Mouse (Mus musculus): ENCODE results near the gene Tcta. TPM values are rescaled to one million over a fixed set of nuclear protein-coding genes. Genes with fewer than 3 reads are reported as not detected.
A peak's percentile ranks its signal among the peaks of the same experiment; 100 is the strongest.

Gene Tcta
- polyA plus RNA-seq, 1 experiment from 2014 or later = 93.1 TPM

GRCm38 (mm10) chr9:108339886-108340257 is 33.9 kb upstream of the Tcta start:
- Histone ChIP-seq H3K4me3 (ENCODE audit: low read depth, low read length) (peak overlapping the region; percentile 62), H3K4me2 (replicated peaks; ENCODE audit: low read depth, low read length) (peak overlapping the region; percentile 75), H3K9me3 (ENCODE audit: low read length) (no peaks in the 10 kb centered on the region), H3K27ac (ENCODE audit: low read length) (peak overlapping the region; percentile 98), H3K27me3 (replicated peaks; ENCODE audit: insufficient read depth, low read length) (no peaks in the 10 kb centered on the region), H3K36me3 (ENCODE audit: insufficient read depth, low read length) (peaks cover 8% of the 10 kb centered on the region), H3K4me1 (ENCODE audit: insufficient read depth, low read depth, low read length) (peaks cover 17% of the 10 kb centered on the region; the same call in 1 of the 2 replicates), H3K9ac (replicated peaks; ENCODE audit: low read depth) (peak overlapping the region; percentile 72)
- ATAC-seq = no peak
- peak; percentile 15 for DNase-seq (ENCODE audit: low spot score)
- 9% methylated on average over 20 of the region's 20 CpGs for WGBS
- TF ChIP-seq CTCF (IDR thresholded peaks at IDR 0.05) = no peak
- TF ChIP-seq EP300 (IDR thresholded peaks at IDR 0.05) = no peak

GRCm38 (mm10) chr9:108338886-108339781 is 33.2 kb upstream of the Tcta start, which contains the start of gene Gpx1:
TSS of gene Gpx1 (plus strand) at chr9:108338903.
- H3K27me3 ChIP-seq (replicated peaks; ENCODE audit: insufficient read depth, low read length) = no peaks in the 10 kb centered on the region
- peak within 1 kb of the TSS; percentile 62 for H3K4me3 ChIP-seq (ENCODE audit: low read depth, low read length)
- TF ChIP-seq CTCF (IDR thresholded peaks at IDR 0.05) = no peak; the same call in 1 of the 2 replicates
- TF ChIP-seq EP300 (IDR thresholded peaks at IDR 0.05) = peak; percentile 74
- DNase-seq (ENCODE audit: low spot score) (peak; percentile 99), ATAC-seq (peak; percentile 94)
- H3K4me2 ChIP-seq (replicated peaks; ENCODE audit: low read depth, low read length) = peak within 1 kb of the TSS; percentile 75
- H3K36me3 ChIP-seq (ENCODE audit: insufficient read depth, low read length) = peaks cover 12% of the 10 kb centered on the region
- peak within 1 kb of the TSS; percentile 98 for H3K27ac ChIP-seq (ENCODE audit: low read length)
- H3K9me3 ChIP-seq (ENCODE audit: low read length) = no peaks in the 10 kb centered on the region
- H3K9ac ChIP-seq (replicated peaks; ENCODE audit: low read depth) = peak within 1 kb of the TSS; percentile 72
- WGBS = under 1% methylated on average over 49 of the region's 49 CpGs
- H3K4me1 ChIP-seq (ENCODE audit: insufficient read depth, low read depth, low read length) = peaks cover 17% of the 10 kb centered on the region; the same call in 1 of the 2 replicates

- ATAC-seq = no peak
- peak overlapping the region; percentile 75 for H3K4me2 ChIP-seq (replicated peaks; ENCODE audit: low read depth, low read length)
- no peaks in the 10 kb centered on the region for H3K9me3 ChIP-seq (ENCODE audit: low read length)
- no peak for DNase-seq (ENCODE audit: low spot score)
- no peaks in the 10 kb centered on the region for H3K27me3 ChIP-seq (replicated peaks; ENCODE audit: insufficient read depth, low read length)
- no peak for TF ChIP-seq EP300 (IDR thresholded peaks at IDR 0.05)
- TF ChIP-seq CTCF (IDR thresholded peaks at IDR 0.05) = no peak
- peak overlapping the region; percentile 62; the same call in 1 of the 2 replicates for H3K4me3 ChIP-seq (ENCODE audit: low read depth, low read length)
- peaks cover 17% of the 10 kb centered on the region; the same call in 1 of the 2 replicates for H3K4me1 ChIP-seq (ENCODE audit: insufficient read depth, low read depth, low read length)
- 0 out of 2 replicates have a peak overlapping the region, but pooled peaks have one; percentile 72 for H3K9ac ChIP-seq (replicated peaks; ENCODE audit: low read depth)
- 21% methylated on average over 6 of the region's 6 CpGs for whole genome bisulfite sequencing
- H3K27ac ChIP-seq (ENCODE audit: low read length) = peak overlapping the region; percentile 98
- H3K36me3 ChIP-seq (ENCODE audit: insufficient read depth, low read length) = peaks cover 14% of the 10 kb centered on the region
Measured at GRCm38 (mm10) chr9:108338551-108338885, 32.6 kb upstream of the Tcta start.

- peak overlapping the region; percentile 75; the same call in 1 of the 2 replicates for H3K4me2 ChIP-seq (replicated peaks; ENCODE audit: low read depth, low read length)
- no peak overlapping the region for H3K4me3 ChIP-seq (ENCODE audit: low read depth, low read length)
- DNase-seq (ENCODE audit: low spot score) (no peak), ATAC-seq (no peak)
- no peaks in the 10 kb centered on the region for H3K9me3 ChIP-seq (ENCODE audit: low read length)
- H3K36me3 ChIP-seq (ENCODE audit: insufficient read depth, low read length) = peaks cover 17% of the 10 kb centered on the region
- H3K4me1 ChIP-seq (ENCODE audit: insufficient read depth, low read depth, low read length) = peaks cover 17% of the 10 kb centered on the region; the same call in 1 of the 2 replicates
- H3K9ac ChIP-seq (replicated peaks; ENCODE audit: low read depth) = no peak overlapping the region
- WGBS = 53% methylated on average over 10 of the region's 10 CpGs
- peak overlapping the region; percentile 98 for H3K27ac ChIP-seq (ENCODE audit: low read length)
- TF ChIP-seq CTCF (IDR thresholded peaks at IDR 0.05) (no peak), EP300 (IDR thresholded peaks at IDR 0.05) (no peak)
- H3K27me3 ChIP-seq (replicated peaks; ENCODE audit: insufficient read depth, low read length) = no peaks in the 10 kb centered on the region
Measured at GRCm38 (mm10) chr9:108337848-108338550, 32.0 kb upstream of the Tcta start.

GRCm38 (mm10) chr9:108325811-108326210 is 19.9 kb upstream of the Tcta start:
- no peaks in the 10 kb centered on the region for H3K4me1 ChIP-seq (ENCODE audit: insufficient read depth, low read depth, low read length)
- H3K27ac ChIP-seq (ENCODE audit: low read length) = no peak overlapping the region
- WGBS = 96% methylated on average over 2 of the region's 2 CpGs
- no peak overlapping the region for H3K4me3 ChIP-seq (ENCODE audit: low read depth, low read length)
- TF ChIP-seq EP300 (IDR thresholded peaks at IDR 0.05) (no peak), CTCF (IDR thresholded peaks at IDR 0.05) (no peak)
- DNase-seq (ENCODE audit: low spot score) = no peak
- H3K9me3 ChIP-seq (ENCODE audit: low read length) = no peaks in the 10 kb centered on the region
- peaks cover 5% of the 10 kb centered on the region; the same call in 1 of the 2 replicates for H3K36me3 ChIP-seq (ENCODE audit: insufficient read depth, low read length)
- no peak overlapping the region for H3K4me2 ChIP-seq (replicated peaks; ENCODE audit: low read depth, low read length)
- H3K27me3 ChIP-seq (replicated peaks; ENCODE audit: insufficient read depth, low read length) = no peaks in the 10 kb centered on the region
- no peak overlapping the region for H3K9ac ChIP-seq (replicated peaks; ENCODE audit: low read depth)
- no peak for ATAC-seq

- Histone ChIP-seq H3K4me3 (ENCODE audit: low read depth, low read length) (no peak overlapping the region), H3K27me3 (replicated peaks; ENCODE audit: insufficient read depth, low read length) (no peaks in the 10 kb centered on the region), H3K9me3 (ENCODE audit: low read length) (no peaks in the 10 kb centered on the region), H3K4me1 (ENCODE audit: insufficient read depth, low read depth, low read length) (no peaks in the 10 kb centered on the region), H3K9ac (replicated peaks; ENCODE audit: low read depth) (no peak overlapping the region), H3K27ac (ENCODE audit: low read length) (no peak overlapping the region), H3K36me3 (ENCODE audit: insufficient read depth, low read length) (peaks cover 4% of the 10 kb centered on the region; the same call in 1 of the 2 replicates), H3K4me2 (replicated peaks; ENCODE audit: low read depth, low read length) (no peak overlapping the region)
- DNase-seq (ENCODE audit: low spot score) = no peak
- no peak for TF ChIP-seq EP300 (IDR thresholded peaks at IDR 0.05)
- TF ChIP-seq CTCF (IDR thresholded peaks at IDR 0.05) = no peak
- WGBS = 76% methylated on average over 1 of the region's 1 CpGs
- ATAC-seq = no peak
Measured at GRCm38 (mm10) chr9:108324784-108325183, 18.8 kb upstream of the Tcta start.
